Mouse (Mus musculus): Measurements from ENCODE around the gene Sh3kbp1.

The Sh3kbp1 gene

DNA sequence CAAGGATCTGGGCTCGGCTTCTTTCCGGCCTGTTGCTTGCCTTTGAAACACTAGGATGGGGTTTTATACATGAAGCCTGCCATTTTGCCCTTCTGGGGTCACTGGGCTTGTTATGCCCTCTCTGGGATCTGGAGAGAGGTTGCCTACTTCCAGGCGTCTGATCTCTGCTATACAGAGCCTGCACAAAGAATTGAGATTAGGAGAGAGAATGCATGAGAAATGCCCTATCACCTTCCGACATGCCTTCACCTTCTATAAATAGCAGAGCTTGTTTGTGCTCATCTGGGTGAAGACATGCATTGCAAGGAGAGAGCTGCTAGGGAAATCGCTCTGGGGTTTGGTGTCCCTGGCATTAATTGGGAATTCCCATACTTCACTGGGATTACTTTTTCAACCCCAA, 301.1 kb downstream of the Sh3kbp1 start:
- no peak for DNase-seq (ENCODE audit: low read depth)

DNA sequence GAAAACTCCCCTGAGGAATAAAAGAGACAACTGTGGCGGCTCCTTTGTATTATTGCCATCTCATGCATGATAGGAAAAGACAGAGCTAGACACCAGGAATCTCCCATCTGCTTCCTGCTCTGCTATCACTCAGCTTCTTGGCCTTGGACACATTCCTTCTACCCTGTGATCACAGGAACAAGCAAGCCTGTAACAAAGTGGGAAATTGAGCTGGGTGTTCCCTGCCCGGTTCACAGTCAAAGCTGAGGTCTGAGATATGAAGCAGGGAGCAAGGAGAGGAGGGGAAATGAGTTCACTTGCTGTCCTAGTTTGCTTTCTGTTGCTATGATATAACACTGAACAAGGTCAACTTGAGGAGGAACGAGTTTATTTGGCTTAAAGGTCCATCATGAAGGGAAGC, 301.8 kb downstream of the Sh3kbp1 start:
- DNase-seq (ENCODE audit: low read depth), result no peak

DNA sequence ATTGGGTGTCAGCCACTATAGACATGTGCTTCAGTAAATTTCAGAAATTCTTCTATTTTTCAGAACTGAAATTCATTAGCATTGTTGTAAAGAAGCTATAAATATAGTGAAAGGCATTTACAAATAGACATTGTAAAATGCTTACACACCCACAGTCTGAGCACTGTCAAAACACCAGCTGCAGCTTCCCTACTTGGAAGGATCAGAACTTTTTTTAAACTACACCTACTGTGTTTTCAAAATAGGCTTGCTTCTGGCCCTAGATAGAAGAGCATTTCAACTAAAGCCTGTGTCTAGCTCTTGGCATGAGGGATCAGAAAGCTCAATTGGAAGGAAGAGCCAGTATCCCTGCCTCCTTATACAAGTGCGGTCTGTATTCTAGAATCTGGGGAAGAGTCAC, 305.0 kb downstream of the Sh3kbp1 start:
- no peak for DNase-seq (ENCODE audit: low read depth)

DNA sequence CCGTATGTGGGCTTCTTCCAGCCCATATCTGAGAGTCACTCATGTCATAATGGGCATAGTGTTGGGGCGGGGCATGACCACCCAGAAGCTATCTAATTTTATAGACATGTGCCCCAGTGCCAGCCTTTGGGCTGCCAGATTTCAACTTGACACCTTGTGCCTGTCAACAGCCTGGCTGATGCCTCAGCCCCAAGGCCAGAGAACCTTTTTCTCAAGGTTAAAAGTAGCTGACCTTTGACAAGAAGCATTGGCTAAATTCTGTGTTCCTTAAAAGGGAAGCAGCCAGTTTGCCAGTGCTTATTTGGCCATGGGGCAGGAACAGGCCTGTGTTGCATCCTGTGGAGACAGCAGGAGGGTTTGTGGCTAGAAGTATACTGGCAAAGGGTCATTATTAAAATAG, 315.5 kb downstream of the Sh3kbp1 start:
- DNase-seq (ENCODE audit: low read depth), result no peak

DNA sequence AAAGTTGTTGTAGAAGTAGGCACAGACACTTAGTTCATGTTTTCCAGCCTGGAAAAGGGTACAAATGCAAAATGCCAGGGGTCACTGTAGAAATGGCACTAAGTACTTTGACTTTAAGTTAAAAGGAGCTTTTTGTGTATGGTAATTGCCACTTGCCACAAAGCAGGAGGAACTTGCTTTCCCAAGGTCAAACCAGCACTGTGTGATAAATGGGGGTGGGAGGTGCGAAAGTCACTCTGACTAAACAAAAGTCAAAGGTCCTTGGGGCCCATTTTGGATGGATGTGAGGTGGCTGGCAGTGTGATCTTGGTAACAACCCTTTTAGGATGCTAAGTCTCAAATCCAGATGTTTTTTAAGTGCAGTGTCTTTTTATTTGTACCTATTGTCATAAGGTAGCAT, 316.5 kb downstream of the Sh3kbp1 start:
- DNase-seq (ENCODE audit: low read depth), result no peak

DNA sequence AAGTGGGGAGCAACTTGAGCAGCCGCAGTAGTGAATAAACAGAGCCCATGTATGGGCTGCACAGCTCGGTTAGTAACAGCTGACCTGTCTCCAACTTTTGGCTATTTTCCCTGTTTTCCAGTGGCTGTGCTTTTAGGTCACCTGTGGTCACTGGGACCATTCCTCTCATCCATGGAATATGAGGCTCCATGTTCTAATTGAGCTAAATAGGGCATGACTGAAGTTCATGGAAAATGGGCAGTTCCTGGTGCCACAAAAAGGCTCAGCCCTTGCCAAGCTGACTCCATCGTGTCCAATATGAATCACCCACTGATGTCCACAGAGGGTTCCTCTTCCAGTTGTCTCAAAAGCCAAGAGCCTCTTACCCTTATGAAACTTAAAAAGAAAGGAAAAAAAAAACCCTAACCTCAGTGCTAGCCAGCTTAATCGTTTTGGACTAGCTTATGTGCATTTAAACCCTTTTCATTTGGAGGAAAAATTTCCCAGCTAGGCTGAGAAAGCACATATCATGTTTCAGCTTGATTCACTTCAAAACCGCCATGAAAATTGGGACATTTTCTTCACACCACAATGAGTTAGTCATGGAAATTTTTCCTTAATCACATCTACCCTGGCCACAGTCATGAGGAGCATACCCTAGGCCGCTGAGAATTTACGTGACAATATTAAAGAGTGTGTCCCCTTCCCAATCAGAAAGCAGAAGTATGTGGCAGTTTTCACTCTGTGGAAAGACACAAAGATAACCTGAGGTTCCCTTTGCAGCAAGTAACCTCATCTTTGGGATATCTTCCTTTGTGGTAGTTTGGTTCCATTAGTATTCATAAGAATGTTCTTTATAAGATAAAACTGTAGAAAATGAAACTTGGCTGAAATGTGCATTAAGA, 326.7 kb downstream of the Sh3kbp1 start:
- DNase-seq (ENCODE audit: low read depth), result no peak

DNA sequence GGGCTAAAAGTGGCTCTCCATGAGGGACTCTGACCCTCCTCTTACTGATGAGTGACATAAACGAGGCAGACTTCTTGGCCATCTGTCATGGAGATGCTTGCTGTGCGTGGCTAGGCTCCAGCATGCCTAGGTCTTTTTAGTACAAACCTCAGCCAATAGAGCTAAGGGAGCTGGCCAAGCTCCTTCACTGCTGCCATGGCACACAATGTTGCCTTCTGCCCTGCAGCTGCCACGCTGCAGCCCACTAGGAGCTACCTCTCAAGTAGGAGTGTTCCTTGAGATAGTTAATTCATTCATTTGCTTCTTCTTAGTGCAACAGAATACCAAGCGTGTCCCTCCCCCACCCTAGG, 327.3 kb downstream of the Sh3kbp1 start:
- no peak for DNase-seq (ENCODE audit: low read depth)

DNA sequence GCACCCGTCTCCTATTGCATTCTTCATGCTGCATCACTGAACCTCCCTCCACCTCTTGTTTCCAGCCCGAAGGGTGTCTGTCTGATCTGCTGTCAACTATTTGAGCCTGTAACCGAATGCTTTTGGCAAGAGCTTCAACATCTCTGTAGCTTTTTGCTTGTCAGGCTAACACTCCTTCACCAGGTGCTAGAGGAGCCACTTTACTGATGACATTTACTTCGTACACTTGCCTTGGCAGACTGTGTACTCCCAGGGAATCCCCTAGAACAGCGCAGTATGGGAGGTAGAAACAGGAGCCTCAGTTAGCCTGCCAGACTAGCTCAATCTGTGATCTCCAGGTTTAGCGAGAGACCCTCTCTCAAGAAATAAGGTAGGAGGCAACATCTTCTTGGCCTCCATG, 328.4 kb downstream of the Sh3kbp1 start:
- DNase-seq (ENCODE audit: low read depth), result no peak

DNA sequence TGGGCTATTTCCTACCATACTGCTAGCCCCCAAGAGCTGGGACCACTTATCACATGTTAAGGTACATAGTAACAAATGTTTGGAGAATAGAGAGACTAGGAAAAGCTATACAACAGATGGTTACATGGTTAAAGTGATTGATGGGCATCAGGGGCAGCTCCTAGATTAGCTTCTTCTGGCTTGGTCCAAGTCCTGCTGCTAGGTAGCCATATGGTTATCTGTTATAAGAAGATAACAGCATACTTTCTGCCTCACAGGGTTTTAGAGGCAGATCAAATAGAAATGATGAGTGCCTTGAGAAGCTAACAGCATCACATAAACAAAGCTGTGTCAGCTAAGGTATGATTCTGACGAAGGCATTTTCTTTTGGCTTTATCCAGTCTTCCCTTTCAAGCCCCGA, 334.3 kb downstream of the Sh3kbp1 start:
- DNase-seq (ENCODE audit: low read depth), result no peak

DNA sequence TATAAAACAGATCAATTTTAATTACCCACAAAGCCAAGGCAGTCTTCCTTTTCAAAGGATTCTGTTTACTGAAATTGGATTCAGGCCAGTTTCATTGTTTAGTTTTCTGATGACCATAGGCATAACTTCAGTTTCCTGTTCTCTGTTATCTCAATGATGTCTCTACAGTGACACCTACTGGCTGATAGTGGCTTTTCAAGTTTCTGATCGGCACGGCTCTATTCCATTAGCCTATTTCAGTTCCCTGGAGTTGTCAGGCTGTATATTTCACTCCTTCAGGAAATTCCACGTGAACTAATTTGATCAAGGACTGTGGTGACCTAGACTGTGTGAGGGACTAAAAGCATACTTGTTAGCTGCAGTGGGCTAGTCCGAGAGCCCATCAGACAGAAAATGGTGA, 336.2 kb downstream of the Sh3kbp1 start:
- DNase-seq (ENCODE audit: low read depth), result peak; percentile 72

DNA sequence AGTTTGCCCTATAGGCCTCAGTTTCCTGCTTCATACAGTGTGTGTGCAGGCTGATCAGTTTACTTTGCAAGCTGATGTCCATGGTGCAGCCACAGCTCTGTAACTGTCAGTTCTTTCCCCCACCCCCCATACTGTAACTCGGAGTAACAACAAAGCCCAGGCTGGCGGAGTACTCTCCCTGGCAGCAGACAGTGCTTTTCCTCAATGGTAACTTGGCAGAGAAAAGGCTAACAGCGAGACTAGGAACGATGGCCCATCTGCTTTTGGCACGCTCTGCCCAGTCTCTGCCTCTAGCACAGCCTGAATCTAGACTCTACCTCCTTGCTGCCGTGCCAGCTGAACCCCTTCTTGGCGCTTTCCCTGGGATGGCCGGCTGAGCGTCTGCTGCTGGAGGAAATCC, 336.9 kb downstream of the Sh3kbp1 start:
- DNase-seq (ENCODE audit: low read depth), result no peak

DNA sequence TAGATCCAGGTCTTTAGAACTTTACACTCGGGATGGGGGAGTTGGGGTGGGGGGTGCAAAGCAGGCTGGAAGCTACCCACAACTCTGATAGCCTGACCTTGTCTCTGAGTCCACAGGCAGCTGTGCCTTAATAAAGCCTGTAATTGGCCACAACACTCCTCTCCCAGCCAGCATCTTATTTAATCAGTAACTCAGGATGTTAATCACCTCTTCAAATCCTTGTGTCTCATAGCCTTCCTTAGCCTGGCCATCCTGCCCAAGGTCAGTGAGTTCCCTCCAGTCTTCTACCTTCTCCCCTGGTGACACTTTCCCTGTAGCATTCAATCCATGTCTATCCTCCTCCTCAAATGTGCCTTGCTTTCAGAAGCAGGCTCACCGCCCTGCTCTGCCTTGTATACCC, 342.0 kb downstream of the Sh3kbp1 start:
- DNase-seq (ENCODE audit: low read depth), result no peak

DNA sequence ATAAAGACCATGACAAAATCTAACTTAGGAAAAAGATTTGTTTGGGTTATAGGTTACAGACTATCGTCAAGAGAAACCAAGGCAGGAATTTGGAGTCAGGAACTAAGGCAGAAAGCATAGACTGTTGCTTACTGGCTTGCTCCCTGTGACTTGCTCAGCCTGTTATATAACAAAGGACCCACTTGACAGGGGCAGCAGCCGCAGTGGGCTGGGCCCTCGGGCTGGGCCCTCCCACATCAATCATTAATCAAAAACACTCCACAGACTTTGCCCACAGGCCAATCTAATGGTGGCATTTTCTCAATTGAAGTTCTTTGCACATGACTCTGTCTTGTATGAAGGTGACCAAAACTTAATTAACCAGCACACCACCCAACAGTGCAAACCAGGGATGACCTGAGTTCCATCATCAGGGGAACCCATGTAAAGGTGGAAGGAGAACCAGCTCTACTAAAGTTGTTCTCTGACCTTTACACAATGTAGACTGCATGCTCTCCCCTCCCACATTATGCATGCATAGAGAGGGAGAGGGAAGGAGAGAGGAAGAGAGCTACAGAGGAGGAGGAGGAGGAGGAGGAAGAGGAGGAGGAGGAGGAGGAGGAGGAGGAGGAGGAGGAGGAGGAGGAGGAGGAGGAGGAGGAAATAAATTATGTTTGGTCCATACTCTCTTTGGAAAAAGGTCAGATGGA, 344.2 kb downstream of the Sh3kbp1 start:
- no peak for DNase-seq (ENCODE audit: low read depth)

DNA sequence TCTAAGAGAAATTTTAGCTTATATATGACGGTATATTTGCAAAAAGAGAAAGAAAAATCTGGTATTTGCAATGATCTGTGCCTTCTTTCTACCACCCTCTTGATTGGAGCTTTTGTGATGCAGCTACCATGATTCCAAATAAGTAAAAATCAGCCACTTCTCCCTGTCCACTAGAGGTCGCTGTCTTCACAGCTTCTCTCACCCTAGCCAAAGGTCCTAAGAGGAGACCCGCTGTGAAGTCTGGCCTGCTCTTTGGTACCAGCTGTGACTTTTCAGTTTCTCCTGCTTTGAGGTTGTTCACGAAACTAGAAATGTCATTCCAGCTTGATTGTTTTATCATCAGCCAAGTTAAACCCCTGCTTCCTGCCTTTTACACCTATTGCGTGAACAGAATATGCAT, 346.7 kb downstream of the Sh3kbp1 start:
- DNase-seq (ENCODE audit: low read depth), result peak; percentile 71

DNA sequence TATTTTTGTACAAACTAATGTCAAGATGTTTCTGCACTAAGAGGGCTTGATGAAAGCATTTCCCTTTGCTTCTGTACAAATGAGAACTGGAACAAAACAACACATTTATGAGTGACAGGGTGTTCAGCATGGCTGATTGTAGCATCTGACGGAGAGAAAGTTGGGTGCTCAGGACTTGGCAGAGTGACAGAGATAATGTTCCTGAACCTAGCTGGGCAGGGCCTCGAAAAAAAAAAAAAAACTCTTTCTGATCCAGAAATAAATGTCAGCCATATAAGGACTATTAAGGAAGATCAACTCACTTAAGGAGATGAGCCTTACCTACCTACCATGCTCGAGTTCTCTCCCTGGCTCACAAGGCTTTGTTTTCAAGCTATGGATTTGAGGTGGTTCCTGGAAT, 349.2 kb downstream of the Sh3kbp1 start:
- DNase-seq (ENCODE audit: low read depth), result no peak

DNA sequence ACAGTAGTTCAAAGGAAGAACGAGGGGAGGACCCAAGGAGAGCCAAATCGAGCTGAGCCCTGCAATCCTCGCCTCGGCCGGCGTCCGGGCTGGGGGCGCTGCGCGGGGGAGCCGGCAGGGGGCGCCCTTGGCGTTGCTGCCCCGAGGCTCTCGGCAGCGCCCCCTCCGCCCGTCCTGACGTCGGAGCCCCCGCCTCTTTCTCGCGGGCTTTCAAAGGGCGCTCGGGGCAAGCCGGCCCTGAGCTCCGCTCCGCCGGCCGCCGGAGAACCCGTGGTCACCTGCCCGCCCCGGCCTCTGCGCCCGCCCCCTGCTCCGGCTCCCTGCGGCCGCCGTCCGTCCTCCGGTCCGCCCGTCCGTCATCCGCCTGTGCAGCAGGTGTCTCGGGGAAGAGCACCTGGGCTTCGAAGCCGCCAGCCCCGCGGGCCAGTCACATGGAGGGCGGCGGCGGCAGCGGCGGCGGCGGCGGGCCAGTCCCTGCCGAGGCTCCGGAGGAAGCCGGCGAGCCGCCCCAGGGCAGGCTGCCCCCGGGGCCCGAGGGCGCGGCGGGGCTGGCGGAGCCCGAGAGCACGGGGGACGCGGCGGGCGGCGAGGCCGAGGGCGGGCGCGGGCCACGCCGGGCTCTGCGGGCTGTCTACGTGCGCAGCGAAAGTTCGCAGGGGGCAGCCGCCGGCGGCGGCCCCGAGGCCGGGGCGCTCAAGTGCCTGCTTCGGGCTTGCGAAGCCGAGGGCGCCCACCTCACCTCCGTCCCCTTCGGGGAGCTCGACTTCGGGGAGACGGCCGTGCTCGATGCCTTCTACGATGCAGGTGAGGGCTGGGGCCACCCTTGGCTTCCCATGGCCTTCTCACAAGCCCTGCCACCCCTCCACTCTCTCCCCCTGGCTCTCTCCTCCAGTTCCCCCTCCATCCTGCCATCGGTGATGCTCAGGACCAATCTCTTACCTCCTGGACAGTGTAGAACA, 361.2 kb downstream of the Sh3kbp1 start, which contains the start of gene Map3k15:
TSS of gene Map3k15 (plus strand) at position 432 of the 959 bp plus-strand sequence.
- no peak for DNase-seq (ENCODE audit: low read depth)

DNA sequence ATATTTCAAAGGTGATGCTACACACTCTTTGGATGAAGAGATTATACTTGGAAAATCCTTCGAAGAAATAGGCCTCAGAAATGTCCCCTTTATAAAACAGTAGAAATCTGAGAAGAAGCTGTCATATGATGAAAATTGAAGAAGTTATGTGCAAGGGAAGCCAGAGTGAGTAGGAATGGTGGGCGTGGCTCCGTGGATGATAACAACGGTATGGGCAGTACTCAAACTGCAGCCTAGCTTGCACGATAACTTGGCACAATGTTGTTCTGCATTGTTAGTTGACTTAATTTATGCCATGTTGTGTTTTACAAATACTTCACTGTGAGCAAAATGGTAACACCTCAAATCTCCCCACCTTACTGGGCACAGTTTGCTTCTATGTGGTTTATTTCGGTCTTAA, 368.7 kb downstream of the Sh3kbp1 start:
- no peak for DNase-seq (ENCODE audit: low read depth)
